Mouse (Mus musculus) natural killer cell, adult 2 months (primary cell): ENCODE results near the gene C1qc.

Experiments
- DNase-seq, 2 experiments: peaks; one replicate each; pipeline ENCODE4 v3.0.0; 2022; ENCODE audit warnings: low spot score in 2 of 2

The C1qc gene

GRCm38 (mm10) chr4:136892811-136893210 lies at the start of gene C1qc:
Gene C1qc, minus strand, starts transcription at chr4:136893065.
- DNase-seq, result no peak

- DNase-seq, result no peak
Measured at GRCm38 (mm10) chr4:136937935-136938334, 45.1 kb upstream of the C1qc start.

GRCm38 (mm10) chr4:136937344-136937743 lies 44.5 kb upstream of the C1qc start:
- DNase-seq, result no peak

- DNase-seq, result no peak
Measured at GRCm38 (mm10) chr4:136934746-136935613, 42.1 kb upstream of the C1qc start.

- DNase-seq, result no peak
Measured at GRCm38 (mm10) chr4:136930474-136930873, 37.6 kb upstream of the C1qc start.

- DNase-seq, result peak in 1 of 2 experiments; percentile 6
Measured at GRCm38 (mm10) chr4:136928928-136929327, 36.1 kb upstream of the C1qc start.

GRCm38 (mm10) chr4:136925804-136926203 lies 32.9 kb upstream of the C1qc start:
- no peak for DNase-seq

- no peak for DNase-seq
Measured at GRCm38 (mm10) chr4:136924529-136924928, 31.7 kb upstream of the C1qc start.

- DNase-seq, result no peak
Measured at GRCm38 (mm10) chr4:136919526-136919925, 26.7 kb upstream of the C1qc start.

- DNase-seq, result no peak
Measured at GRCm38 (mm10) chr4:136918834-136919233, 26.0 kb upstream of the C1qc start.

GRCm38 (mm10) chr4:136917165-136917524 lies 24.3 kb upstream of the C1qc start:
- DNase-seq, result no peak

- no peak for DNase-seq
Measured at GRCm38 (mm10) chr4:136916359-136917164, 23.7 kb upstream of the C1qc start.

- no peak for DNase-seq
Measured at GRCm38 (mm10) chr4:136912841-136913240, 20.0 kb upstream of the C1qc start.

- no peak for DNase-seq
Measured at GRCm38 (mm10) chr4:136911804-136912203, 18.9 kb upstream of the C1qc start.

- no peak for DNase-seq
Measured at GRCm38 (mm10) chr4:136911211-136911646, 18.4 kb upstream of the C1qc start.

GRCm38 (mm10) chr4:136907809-136908208 lies 14.9 kb upstream of the C1qc start:
- no peak for DNase-seq

GRCm38 (mm10) chr4:136907033-136907432 lies 14.2 kb upstream of the C1qc start:
- peak in 1 of 2 experiments; percentile 9 for DNase-seq

- DNase-seq, result no peak
Measured at GRCm38 (mm10) chr4:136904767-136905539, 12.1 kb upstream of the C1qc start.

- DNase-seq, result no peak
Measured at GRCm38 (mm10) chr4:136899154-136899553, 6.3 kb upstream of the C1qc start.

GRCm38 (mm10) chr4:136898637-136899036 lies 5.8 kb upstream of the C1qc start, which contains the start of gene C1qa:
Gene C1qa, minus strand, starts transcription at chr4:136898803.
- no peak for DNase-seq

GRCm38 (mm10) chr4:136898084-136898598 lies 5.3 kb upstream of the C1qc start:
- no peak for DNase-seq

- DNase-seq, result no peak
Measured at GRCm38 (mm10) chr4:136896461-136896860, 3.6 kb upstream of the C1qc start.
